Mouse (Mus musculus): Measurements from ENCODE around the gene Tns4. TPM values are rescaled to one million over a fixed set of nuclear protein-coding genes. Genes with fewer than 3 reads are reported as not detected.

Gene Tns4
- polyA plus RNA-seq, 1 experiment from 2014 or later, result 0.74 TPM

DNA sequence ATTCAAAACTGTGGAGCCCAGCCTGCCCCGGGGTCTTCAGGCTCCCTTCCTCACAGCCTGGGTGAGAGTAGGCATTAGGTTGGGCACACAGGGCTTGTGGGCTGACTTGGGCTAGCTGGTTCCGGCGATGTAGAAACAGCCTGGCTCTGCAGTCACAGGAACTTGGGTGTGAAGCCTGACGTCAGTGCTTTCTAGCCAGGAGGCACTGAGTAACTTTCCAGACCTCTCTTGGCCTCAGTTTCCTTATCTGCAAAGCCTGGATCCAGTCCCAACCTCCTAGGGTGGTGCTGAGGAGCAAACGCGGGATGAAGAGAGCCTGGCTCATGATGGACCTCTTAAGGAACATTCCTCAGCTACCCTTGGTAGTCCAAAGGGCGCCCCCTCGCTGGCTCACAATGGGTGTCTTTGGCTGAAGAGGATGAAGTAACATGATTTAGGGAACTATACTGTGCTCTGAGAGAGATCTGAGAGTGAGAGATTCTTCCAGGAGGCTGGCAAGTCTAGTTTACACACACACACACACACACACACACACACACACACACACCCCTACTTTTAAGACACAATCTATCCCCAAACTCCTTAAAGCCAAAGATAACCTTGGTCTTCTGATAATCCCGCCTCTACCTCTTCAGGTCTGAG is 8.1 kb downstream of the Tns4 start:
- H3K9me3 ChIP-seq (replicated peaks), result no peaks in the 10 kb centered on the region
- peaks cover 75% of the 10 kb centered on the region for H3K4me1 ChIP-seq
- no peak for DNase-seq (ENCODE audit: low spot score)
- no peak overlapping the region for H3K4me3 ChIP-seq
- H3K36me3 ChIP-seq, result 0 out of 2 replicates have a peak, but pooled peaks cover 3% of the 10 kb centered on the region
- no peaks in the 10 kb centered on the region for H3K27me3 ChIP-seq (ENCODE audit: low read depth, poor library complexity, severe bottlenecking)
- H3K27ac ChIP-seq, result peak overlapping the region; percentile 86
- WGBS, result 89% methylated on average over 9 of the region's 9 CpGs

DNA sequence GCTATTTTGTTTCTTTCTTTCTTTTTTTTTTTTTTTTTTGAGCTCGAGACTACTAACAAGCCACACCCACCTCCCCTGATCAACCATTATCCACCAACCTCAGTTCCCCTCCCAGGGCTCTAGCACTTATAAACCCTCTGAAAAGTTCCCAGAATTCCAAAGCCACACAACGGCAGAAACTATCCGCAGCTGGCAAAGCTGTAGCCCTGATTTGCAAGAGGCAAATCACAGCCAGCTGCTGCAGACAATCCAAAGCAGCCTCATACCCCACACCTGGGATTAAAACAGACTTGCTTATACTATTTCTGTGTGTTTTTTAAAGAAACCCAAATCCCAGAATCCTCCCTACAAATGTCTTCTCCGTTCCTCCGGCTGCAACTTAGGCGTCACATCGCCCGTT is 11.2 kb downstream of the Tns4 start:
- Histone ChIP-seq H3K27ac (peak overlapping the region; percentile 73), H3K9me3 (replicated peaks) (no peaks in the 10 kb centered on the region), H3K36me3 (no peaks in the 10 kb centered on the region), H3K4me3 (no peak overlapping the region), H3K4me1 (peaks cover 84% of the 10 kb centered on the region), H3K27me3 (ENCODE audit: low read depth, poor library complexity, severe bottlenecking) (no peaks in the 10 kb centered on the region)
- no peak for DNase-seq (ENCODE audit: low spot score)
- WGBS, result 84% methylated on average over 8 of the region's 8 CpGs

DNA sequence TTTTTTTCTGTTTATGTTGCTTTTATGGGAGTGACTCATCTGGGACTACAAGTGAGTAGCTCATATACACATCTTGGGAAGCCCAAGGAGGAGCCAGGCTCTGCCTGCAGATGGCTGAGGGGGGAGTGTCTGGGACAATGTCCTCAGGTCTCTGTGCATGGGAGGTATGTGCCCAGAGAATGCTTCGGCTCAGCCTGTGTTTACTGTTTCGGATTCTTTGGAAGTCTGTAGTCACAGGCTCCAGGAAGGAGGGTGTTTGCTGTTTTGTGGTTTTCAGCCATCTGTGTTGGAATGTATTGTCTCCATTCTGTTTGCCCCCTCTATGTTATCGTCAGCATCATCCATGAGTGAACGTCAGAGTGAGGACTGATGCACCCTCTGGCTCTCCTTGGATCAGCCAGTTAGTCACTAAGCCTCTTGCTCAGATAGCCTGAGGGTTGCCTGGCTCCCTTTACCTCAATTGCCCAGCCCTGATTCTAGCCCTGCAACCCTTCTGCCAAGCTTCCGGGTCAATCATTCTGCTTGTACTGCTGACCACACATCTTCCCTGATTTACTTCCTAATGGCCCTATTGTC is 12.3 kb downstream of the Tns4 start:
- 82% methylated on average over 5 of the region's 5 CpGs for WGBS
- Histone ChIP-seq H3K27ac (peak overlapping the region; percentile 63; the same call in 1 of the 2 replicates), H3K4me3 (no peak overlapping the region), H3K4me1 (peaks cover 84% of the 10 kb centered on the region), H3K27me3 (ENCODE audit: low read depth, poor library complexity, severe bottlenecking) (no peaks in the 10 kb centered on the region), H3K36me3 (no peaks in the 10 kb centered on the region), H3K9me3 (replicated peaks) (no peaks in the 10 kb centered on the region)
- no peak for DNase-seq (ENCODE audit: low spot score)

DNA sequence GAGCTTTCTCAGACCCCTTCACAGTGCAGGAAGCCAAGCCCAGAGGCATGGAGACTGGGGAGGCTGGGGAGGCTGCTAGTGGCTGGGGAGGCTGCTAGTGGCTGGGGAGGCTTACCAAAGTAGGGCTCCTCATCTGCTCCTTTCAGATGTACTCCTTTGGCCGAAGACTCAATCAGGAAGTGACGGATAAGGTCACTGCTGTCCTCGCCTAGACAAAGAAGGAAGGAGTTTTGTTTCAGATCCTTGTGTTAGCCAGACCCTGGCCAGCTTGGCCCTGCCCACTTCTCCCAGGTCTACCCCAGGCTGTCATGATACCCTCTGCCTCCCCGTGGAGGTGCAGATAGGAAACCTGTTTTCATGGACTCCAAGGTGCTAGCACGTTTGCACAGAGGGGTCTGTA is 15.3 kb downstream of the Tns4 start:
- no peak overlapping the region for H3K4me3 ChIP-seq
- no peaks in the 10 kb centered on the region for H3K36me3 ChIP-seq
- 53% methylated on average over 5 of the region's 5 CpGs for WGBS
- H3K9me3 ChIP-seq (replicated peaks), result no peaks in the 10 kb centered on the region
- DNase-seq (ENCODE audit: low spot score), result no peak
- H3K4me1 ChIP-seq, result peaks cover 85% of the 10 kb centered on the region
- peak overlapping the region; percentile 85 for H3K27ac ChIP-seq
- H3K27me3 ChIP-seq (ENCODE audit: low read depth, poor library complexity, severe bottlenecking), result no peaks in the 10 kb centered on the region

DNA sequence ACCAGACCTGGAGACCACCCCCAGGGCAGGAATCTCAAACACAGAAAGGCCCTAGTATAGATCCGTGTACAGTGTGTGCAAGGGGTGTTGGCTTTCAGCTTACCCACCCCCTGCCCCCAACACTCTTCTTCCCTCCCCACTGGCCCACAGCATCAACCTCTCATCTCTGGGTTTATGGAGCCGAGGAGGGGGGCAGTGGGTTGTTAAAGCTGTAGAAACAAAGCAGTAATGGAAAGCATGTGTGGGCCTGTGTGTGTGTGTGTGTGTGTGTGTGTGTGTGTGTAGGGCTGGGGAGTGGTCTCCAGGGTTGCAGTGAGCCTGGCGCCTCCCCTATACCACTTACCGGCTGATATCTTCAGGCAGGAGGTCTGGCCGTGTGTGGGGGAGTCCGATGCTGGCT is 17.2 kb downstream of the Tns4 start:
- WGBS, result 2% methylated on average over 6 of the region's 6 CpGs
- H3K9me3 ChIP-seq (replicated peaks), result no peaks in the 10 kb centered on the region
- peak overlapping the region; percentile 24 for H3K4me3 ChIP-seq
- peaks cover 4% of the 10 kb centered on the region; the same call in 1 of the 2 replicates for H3K36me3 ChIP-seq
- H3K4me1 ChIP-seq, result peaks cover 91% of the 10 kb centered on the region
- DNase-seq (ENCODE audit: low spot score), result peak; percentile 94
- H3K27me3 ChIP-seq (ENCODE audit: low read depth, poor library complexity, severe bottlenecking), result no peaks in the 10 kb centered on the region
- peak overlapping the region; percentile 85 for H3K27ac ChIP-seq

DNA sequence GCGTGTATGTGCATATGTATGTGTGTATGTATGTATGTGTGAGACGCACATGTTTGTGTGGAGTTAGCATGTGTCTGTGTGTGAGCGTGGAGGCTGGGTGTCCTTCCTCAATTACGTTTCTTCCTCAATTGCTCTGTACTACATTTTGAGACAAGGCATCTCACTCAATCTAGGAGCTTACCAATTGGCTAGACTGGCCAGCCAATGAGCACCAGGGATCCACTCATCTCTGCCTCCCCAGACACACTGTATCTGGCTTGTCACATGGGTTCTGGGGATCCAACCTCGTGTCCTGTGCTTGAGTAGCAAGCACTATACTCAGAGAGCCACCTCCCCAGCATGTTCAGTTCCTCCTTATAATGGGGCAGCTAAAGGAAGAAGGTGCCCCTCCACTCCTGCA is 20.7 kb downstream of the Tns4 start:
- peak overlapping the region; percentile 85 for H3K27ac ChIP-seq
- 89% methylated on average over 5 of the region's 5 CpGs for WGBS
- H3K4me1 ChIP-seq, result peaks cover 84% of the 10 kb centered on the region
- no peaks in the 10 kb centered on the region for H3K27me3 ChIP-seq (ENCODE audit: low read depth, poor library complexity, severe bottlenecking)
- H3K36me3 ChIP-seq, result peaks cover 6% of the 10 kb centered on the region; the same call in 1 of the 2 replicates
- H3K9me3 ChIP-seq (replicated peaks), result no peaks in the 10 kb centered on the region
- no peak overlapping the region for H3K4me3 ChIP-seq
- DNase-seq (ENCODE audit: low spot score), result no peak

DNA sequence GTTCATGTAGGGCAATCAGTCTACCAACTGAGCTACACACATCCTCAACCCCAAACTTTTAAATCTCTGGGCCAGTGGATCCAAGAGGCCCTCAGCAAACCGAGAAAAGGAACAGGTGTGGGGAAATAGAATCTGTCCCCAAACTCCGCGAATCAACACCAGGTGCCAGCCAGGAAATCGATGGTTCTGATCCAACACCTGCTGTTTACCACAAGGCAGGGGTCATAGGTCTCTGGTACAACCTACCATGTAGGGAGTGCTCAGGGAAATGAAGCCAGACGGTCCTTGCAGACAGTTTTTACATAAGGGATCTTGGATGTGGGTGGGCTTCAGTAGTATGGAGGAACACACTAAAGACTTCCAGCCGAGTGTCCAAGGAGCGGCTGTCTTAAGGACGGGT is 21.5 kb downstream of the Tns4 start:
- H3K9me3 ChIP-seq (replicated peaks), result no peaks in the 10 kb centered on the region
- WGBS, result 84% methylated on average over 8 of the region's 8 CpGs
- H3K27me3 ChIP-seq (ENCODE audit: low read depth, poor library complexity, severe bottlenecking), result no peaks in the 10 kb centered on the region
- H3K36me3 ChIP-seq, result peaks cover 6% of the 10 kb centered on the region; the same call in 1 of the 2 replicates
- peaks cover 84% of the 10 kb centered on the region for H3K4me1 ChIP-seq
- no peak overlapping the region for H3K4me3 ChIP-seq
- H3K27ac ChIP-seq, result peak overlapping the region; percentile 85
- no peak for DNase-seq (ENCODE audit: low spot score)

DNA sequence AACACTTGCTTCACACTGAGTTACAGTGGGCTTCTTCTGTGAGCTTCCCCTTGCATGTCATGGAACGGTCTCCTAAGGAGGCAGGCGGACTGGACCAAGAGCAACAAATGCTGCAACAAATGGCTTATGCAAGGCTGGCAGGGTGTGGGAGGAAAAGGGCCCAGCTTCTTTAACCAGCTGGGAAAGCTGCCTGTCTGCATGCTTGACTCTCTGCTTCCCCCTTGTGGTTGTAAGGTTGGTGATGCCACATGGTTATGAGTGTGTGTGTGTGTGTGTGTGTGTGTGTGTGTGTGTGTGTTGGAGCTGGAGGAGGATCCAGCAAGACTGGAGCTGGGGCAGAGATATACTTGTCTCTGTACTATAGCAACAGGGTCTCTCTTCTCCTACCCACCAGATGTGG is 23.1 kb downstream of the Tns4 start:
- Histone ChIP-seq H3K27me3 (ENCODE audit: low read depth, poor library complexity, severe bottlenecking) (no peaks in the 10 kb centered on the region), H3K9me3 (replicated peaks) (no peaks in the 10 kb centered on the region), H3K4me1 (peaks cover 81% of the 10 kb centered on the region), H3K4me3 (0 out of 2 replicates have a peak overlapping the region, but pooled peaks have one; percentile 9), H3K27ac (peak overlapping the region; percentile 80), H3K36me3 (peaks cover 6% of the 10 kb centered on the region; the same call in 1 of the 2 replicates)
- DNase-seq (ENCODE audit: low spot score), result peak; percentile 81
- WGBS, result 25% methylated on average over 2 of the region's 2 CpGs

DNA sequence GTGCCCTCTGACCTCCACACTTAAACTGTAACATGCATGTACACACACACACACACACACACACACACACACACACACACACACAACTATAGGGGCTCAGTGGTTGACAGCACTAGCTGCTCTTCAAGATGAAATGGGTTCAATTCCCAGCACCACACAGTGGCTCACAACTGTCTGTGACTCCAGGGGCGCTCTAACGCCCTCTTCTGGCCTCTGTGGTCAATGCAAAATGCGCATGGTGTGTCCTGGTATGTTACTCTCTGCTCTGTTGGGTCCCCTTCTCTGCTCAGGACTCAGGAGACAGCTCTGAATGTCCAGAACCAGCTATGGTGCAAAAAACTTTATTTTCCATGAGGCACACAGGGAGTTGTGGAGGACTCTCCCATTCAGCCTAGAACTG is 23.8 kb downstream of the Tns4 start:
- Histone ChIP-seq H3K27me3 (ENCODE audit: low read depth, poor library complexity, severe bottlenecking) (no peaks in the 10 kb centered on the region), H3K4me3 (0 out of 2 replicates have a peak overlapping the region, but pooled peaks have one; percentile 9), H3K4me1 (peaks cover 81% of the 10 kb centered on the region), H3K9me3 (replicated peaks) (no peaks in the 10 kb centered on the region), H3K27ac (peak overlapping the region; percentile 80), H3K36me3 (peaks cover 6% of the 10 kb centered on the region; the same call in 1 of the 2 replicates)
- 77% methylated on average over 3 of the region's 3 CpGs for WGBS
- no peak for DNase-seq (ENCODE audit: low spot score)

DNA sequence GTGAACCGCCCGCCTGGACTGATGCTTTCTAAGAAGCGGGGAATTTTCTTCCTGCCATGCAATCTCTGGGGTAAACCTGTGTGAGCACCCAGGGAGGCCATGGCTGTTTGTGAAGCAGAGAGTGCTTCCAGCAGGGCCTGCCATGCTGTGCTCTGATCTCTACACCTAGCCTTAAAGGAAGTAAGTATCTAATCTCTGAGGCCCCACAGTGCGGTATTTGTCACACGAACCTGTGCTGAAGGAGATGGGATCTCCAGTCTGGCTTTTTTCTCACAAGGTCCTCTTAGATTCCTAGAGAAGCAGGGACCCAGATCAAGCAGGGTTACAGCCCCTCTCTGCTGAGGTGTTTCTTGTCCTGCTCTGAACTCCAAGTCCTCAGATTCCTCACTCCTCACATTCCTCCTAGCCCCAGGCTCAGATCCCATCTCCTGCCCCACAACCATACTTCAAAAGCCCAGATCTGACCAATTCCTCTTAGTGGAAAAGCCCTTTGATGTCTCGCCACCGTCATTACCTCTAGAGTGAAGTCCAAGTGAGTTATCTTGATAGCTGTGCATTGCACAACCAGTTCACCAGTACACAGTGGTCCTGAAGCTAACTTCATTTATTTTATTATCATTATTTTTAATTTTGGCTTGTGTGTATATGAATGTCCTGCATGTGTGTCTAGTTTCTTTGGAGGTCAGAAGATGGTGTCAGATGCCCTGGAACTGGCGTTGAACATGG is 25.5 kb downstream of the Tns4 start:
- DNase-seq (ENCODE audit: low spot score), result no peak
- peak overlapping the region; percentile 79 for H3K27ac ChIP-seq
- no peak overlapping the region for H3K4me3 ChIP-seq
- 22% methylated on average over 8 of the region's 8 CpGs for WGBS
- no peaks in the 10 kb centered on the region for H3K9me3 ChIP-seq (replicated peaks)
- H3K36me3 ChIP-seq, result peaks cover 6% of the 10 kb centered on the region; the same call in 1 of the 2 replicates
- no peaks in the 10 kb centered on the region for H3K27me3 ChIP-seq (ENCODE audit: low read depth, poor library complexity, severe bottlenecking)
- peaks cover 69% of the 10 kb centered on the region for H3K4me1 ChIP-seq

DNA sequence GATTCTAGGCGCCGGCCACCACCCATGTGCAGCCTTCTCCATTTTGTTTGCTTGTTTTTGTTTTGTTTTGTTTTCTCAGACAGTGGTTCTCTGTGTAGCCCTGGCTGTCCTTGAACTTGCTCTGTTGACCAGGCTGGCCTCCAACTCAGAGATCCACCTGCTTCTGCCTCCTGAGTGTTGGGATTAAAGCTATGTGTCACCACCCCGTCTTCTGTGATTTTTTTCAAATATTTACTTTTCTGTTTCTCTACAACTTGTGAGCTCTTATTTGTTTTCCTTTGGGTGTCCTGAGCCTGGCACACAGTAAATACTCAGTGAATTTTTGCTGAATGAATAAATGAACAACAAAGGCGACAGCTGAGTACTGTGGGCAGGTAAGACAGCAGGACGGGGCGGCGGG is 26.4 kb downstream of the Tns4 start:
- no peak for DNase-seq (ENCODE audit: low spot score)
- Histone ChIP-seq H3K36me3 (0 out of 2 replicates have a peak, but pooled peaks cover 6% of the 10 kb centered on the region), H3K4me3 (no peak overlapping the region), H3K27me3 (ENCODE audit: low read depth, poor library complexity, severe bottlenecking) (no peaks in the 10 kb centered on the region), H3K27ac (peak overlapping the region; percentile 79), H3K4me1 (peaks cover 60% of the 10 kb centered on the region), H3K9me3 (replicated peaks) (no peaks in the 10 kb centered on the region)
- WGBS, result 86% methylated on average over 7 of the region's 7 CpGs

DNA sequence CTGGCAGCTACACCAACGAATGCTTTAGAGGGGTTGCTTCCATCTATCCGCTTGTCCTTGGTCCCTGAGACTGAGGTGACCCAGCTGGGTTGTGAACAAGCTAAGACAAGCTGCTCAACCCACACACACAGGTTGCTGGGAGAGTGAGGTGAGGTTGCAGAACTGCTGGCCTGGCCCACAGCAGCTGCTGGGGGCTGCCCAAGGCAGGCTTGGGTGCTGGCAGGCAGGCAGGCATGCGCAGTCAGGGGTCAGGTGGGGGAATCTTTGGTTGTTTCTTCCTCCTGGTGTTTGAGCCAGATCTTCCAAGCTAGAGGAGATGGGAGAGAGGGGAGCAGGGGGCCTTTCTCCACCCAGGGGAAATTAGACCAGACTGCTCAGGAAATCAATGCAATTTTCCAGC is 28.7 kb downstream of the Tns4 start:
- 81% methylated on average over 3 of the region's 3 CpGs for WGBS

More for the DNA sequence above, 28.7 kb downstream of the Tns4 start:
- Histone ChIP-seq H3K27me3 (ENCODE audit: low read depth, poor library complexity, severe bottlenecking) (no peaks in the 10 kb centered on the region), H3K27ac (peak overlapping the region; percentile 67), H3K4me1 (peaks cover 63% of the 10 kb centered on the region), H3K4me3 (no peak overlapping the region), H3K9me3 (replicated peaks) (no peaks in the 10 kb centered on the region), H3K36me3 (0 out of 2 replicates have a peak, but pooled peaks cover 3% of the 10 kb centered on the region)
- DNase-seq (ENCODE audit: low spot score), result no peak

Data from limb, embryonic 10.5 days (tissue).